Mouse (Mus musculus) testis, adult 2 months (tissue): ENCODE data around the gene Tll2.

Experiments used
- CTCF ChIP-seq: fragments of 200-500 bp; IDR thresholded peaks from 2 replicates; pipeline ENCODE4 v1.5.1; 2012; ENCODE audit warnings: low read depth, mild to moderate bottlenecking, inconsistent platforms, low read length, moderate library complexity; ENCODE audit not compliant: control insufficient read depth, insufficient read depth, insufficient replicate concordance
- POLR2A ChIP-seq: fragments of 200-500 bp; IDR thresholded peaks from 2 replicates; pipeline ENCODE4 v1.6.1; 2012; ENCODE audit warnings: low read depth, mild to moderate bottlenecking, inconsistent platforms, low read length, moderate library complexity; ENCODE audit not compliant: control insufficient read depth

- TF ChIP-seq POLR2A, result no peak
- no peak for TF ChIP-seq CTCF
These were observed 167.5 kb downstream of the Tll2 start for GRCm38 (mm10) chr19:41039110-41039509.
